Mouse (Mus musculus) olfactory bulb, adult 2 months (tissue): ENCODE measurements around the gene Rab5if.

Experiments
- CTCF ChIP-seq: fragments of 200-500 bp; IDR thresholded peaks from 2 replicates; pipeline ENCODE4 v1.5.1; 2012; ENCODE audit warnings: low read depth, mild to moderate bottlenecking, low read length, moderate library complexity; ENCODE audit not compliant: insufficient read depth
- POLR2A ChIP-seq: fragments of 200-500 bp; IDR thresholded peaks from 2 replicates; pipeline ENCODE4 v1.6.1; 2012; ENCODE audit warnings: mild to moderate bottlenecking, low read depth, low read length, moderate library complexity; ENCODE audit not compliant: insufficient read depth

- TF ChIP-seq CTCF (no peak), POLR2A (no peak)
Measured at GRCm38 (mm10) chr2:156850505-156850904, 12.4 kb upstream of the Rab5if start.
